Mouse (Mus musculus) left cerebral cortex, postnatal 4 days (tissue): ENCODE measurements around the gene Ndufb7. TPM values are rescaled to one million over a fixed set of nuclear protein-coding genes. Genes with fewer than 3 reads are reported as not detected.

Experiments used
- DNase-seq: peaks from one replicate; pipeline ENCODE4 v3.0.0-alpha.2; 2022
- intact Hi-C: fragments of 180-260 bp; cut with DNase I; formaldehyde crosslinking; loops from one replicate; pipeline ENCODE4 v1.15.1; 2025
- total RNA-seq, 2 experiments: library from RNA; stranded (reverse); gene quantifications; 2 replicates each; pipeline ENCODE4 v1.2.3; 2021

Gene Ndufb7
- total RNA-seq, 2 experiments from 2014 or later, result 120 to 136 TPM

DNA sequence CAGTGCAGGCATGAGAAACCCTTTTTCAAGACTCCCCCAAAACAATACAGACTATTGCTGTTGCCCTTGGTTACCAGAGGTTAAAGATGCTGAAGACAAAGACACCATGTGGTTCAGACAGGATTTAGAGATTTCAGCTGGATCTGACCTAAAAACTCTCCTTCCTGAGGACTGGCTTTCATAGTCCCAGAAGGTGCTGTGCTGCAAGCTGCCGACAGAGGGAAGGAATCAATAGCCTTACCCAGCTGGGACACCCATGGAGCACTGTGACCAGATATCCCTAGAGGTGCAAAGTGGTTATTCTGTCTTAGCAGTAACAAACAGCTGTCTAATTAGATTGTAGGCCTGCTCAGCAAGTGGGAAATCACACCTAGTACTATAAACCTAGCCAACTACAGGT lies 31.7 kb downstream of the Ndufb7 start:
- intact Hi-C loops, result no loop called here
- no peak for DNase-seq

DNA sequence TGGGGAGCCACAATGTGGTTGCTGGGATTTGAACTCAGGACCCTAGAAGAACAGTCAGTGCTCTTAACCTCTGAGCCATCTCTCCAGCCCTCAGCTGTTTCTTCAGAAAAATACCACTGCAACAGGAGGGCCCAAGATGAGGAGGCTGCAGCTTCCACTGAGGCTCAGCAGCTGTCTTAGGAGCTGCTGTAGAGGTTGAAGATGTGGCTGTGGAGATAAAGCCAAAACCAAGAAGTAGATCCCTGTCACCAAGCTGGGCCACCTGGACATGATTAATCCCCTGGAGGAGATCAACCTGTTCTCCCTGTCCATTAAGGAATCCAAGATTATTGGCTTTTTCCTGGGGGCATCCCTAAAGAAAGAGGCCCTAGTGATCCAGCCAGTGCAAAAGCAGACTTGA lies 33.3 kb downstream of the Ndufb7 start:
- DNase-seq, result no peak
- intact Hi-C loops, result no loop called here

DNA sequence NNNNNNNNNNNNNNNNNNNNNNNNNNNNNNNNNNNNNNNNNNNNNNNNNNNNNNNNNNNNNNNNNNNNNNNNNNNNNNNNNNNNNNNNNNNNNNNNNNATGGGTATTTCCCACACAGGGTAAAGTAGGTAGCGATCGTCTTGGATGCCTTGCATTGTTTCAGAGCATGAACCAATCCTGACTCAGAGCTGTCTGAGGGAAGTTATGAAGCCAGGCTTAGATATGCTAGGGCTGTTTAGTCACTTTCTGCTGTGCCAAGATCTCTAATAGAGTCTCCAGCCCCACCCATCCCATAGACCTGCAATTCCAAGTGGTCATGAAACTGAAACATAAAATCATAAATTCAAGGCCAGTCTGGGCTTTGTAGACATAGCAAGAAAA lies 36.2 kb downstream of the Ndufb7 start:
- intact Hi-C loops, result no loop called here
- DNase-seq, result no peak

DNA sequence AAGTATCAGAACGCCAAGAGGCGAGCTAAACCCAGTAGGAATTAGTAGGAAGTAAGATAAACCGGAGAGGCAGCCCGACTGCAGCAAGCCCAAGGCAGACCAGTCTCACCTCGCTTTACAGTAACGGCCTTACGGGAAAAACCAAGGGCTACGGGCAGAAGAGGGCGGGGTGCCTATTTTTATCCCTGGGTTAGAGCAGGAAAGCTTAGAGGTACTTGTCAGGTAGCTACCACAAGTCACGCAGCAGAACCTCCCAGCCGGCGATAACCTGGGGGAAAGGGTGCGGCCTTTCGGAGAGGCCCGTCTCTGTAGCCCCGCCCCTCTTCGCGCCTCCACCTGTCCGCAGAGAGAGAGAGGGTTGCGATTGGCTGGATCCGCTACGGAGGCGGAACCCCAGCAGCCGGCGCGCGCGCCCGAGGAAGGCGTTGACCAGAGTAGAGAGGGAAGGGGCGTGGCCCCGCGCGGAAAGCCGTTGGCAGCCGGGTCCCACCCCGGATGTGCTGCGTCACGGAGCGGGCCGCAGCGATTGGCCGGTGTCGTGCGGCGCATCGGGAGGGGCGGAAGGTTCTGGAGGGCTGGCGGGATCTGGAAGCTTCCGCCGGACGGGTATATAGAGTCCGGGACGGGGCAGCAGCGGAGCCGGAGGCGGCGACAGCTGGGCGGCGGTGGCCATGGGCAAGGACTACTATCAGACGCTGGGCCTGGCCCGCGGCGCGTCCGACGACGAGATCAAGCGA lies 41.4 kb downstream of the Ndufb7 start, which contains the start of the genes Tecr and Dnajb1:
Gene Tecr, minus strand, starts transcription at position 311 of the 737 bp plus-strand sequence.
Gene Dnajb1, plus strand, starts transcription at position 533 of the 737 bp plus-strand sequence.
- DNase-seq, result peak; percentile 99
- intact Hi-C loops, result no loop called here

DNA sequence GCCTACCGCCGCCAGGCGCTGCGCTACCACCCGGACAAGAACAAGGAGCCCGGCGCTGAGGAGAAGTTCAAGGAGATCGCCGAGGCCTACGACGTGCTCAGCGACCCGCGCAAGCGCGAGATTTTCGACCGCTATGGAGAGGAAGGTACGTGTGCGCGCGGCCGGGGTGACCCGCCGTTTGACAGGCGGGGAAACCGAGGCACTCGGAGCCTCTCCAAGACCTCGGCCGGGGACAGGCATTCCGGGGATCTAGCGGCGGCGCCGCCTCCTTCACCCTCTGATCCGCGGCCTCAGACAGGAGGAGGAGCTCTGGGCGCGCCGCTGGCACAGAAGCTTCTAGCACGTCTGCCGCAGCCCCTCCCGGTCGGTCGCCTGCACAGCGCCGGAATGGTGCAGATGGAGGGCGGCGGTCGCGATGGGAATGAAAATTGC lies 41.9 kb downstream of the Ndufb7 start:
- peak; percentile 83 for DNase-seq
- intact Hi-C loops, result no loop called here

DNA sequence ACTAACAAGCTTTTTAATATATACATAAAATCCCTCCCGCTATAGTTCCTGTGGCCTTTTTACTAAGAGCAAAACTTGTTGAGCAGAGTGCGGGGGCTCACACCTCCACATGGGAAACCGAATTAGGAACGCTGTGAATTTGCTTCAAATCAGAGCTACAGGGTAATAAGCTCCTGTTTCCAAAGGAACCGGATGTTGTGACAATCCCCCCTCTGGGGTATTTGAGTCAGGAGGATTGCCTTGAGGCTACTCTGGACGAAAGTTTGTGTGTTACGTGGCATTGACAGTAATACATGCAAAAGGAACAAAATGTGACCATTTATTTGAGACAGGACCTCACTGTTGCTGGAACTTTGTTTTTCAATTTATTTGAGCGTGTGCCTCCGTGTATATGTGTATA lies 42.6 kb downstream of the Ndufb7 start:
- intact Hi-C loops, result no loop called here
- no peak for DNase-seq

DNA sequence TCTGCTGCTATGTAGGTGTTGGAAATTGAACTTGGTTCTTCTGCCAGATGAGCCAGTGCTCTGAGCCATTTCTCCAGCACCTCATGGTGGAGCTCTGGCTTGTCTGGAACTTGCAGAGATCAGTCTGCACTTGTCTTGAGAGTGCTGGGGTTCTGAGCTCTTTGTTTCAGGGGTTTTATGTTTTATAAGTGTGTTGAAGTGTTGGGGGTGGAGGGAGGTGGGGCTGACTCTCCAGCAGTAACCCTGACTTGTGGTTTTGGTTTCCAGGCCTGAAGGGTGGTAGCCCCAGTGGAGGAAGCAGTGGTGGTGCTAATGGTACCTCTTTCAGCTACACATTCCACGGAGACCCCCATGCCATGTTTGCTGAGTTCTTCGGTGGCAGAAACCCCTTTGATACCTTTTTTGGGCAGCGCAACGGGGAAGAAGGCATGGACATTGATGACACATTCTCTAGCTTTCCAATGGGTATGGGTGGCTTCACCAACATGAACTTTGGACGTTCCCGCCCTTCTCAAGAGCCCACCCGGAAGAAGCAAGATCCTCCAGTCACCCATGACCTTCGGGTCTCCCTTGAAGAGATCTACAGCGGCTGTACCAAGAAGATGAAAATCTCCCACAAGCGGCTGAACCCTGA lies 43.2 kb downstream of the Ndufb7 start:
- no peak for DNase-seq
- intact Hi-C loops, result loop anchor here (5.0 kb wide), 1 partner anchor 973 kb away; no protein-coding TSS in a partner anchor

DNA sequence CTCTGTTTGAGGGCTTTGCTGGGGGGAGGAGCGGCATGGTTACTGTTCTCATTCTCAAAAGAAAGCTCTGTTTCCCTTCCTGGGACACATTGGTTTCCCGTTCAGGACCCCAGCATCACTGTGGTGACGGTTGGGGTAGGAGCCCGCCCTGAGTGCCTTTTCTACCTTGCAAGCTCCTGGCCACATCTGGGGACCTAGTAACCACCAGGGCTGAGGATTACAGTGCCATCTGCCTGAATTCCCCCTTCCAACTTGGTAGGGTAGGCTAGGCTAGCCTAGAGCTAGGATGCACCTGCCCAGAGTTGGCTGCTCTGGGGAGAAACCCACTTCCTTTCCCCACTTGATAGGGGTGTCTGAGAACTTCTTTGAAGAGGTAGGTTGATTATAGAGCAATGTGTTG lies 45.5 kb downstream of the Ndufb7 start:
- intact Hi-C loops, result loop anchor here (5.0 kb wide), 1 partner anchor 970 kb away; no protein-coding TSS in a partner anchor
- no peak for DNase-seq

DNA sequence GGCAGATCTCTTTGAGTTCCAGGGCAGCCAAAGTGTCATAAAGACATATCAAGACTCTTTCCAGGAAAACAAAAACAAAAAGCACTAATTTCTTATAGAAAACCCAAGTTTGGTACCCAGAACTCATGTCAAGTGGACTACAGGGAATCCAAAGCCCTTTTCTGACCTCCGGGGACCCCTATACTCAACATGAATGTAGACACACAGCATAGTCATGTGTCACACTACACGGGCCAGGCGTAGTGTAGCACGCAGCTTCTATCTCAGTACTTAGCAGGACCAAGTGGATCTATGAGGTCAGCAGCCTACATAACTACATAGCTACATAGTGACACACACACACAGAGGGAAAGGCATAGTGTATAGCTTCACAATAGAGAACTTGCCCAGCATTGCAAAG lies 47.2 kb downstream of the Ndufb7 start:
- DNase-seq, result no peak
- intact Hi-C loops, result loop anchor here (5.0 kb wide), 1 partner anchor 969 kb away; no protein-coding TSS in a partner anchor

DNA sequence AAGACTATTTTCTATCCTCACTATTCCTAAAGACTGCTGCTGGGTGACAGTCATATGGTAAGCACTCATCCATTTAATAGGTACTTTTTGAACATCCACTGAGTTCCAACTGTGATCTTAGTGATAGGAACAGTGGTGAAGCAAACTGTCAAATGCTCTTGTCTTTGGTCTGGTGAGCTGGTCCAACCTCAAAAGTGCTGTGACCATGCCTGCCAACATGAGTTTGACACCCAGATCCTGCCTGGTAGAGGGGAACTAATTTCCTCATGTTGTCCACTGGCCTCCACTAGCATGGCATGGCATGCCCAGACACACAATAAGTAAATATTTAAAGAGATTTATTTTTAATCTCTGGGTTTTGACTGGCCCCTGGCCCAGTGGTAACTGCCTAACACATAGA lies 50.2 kb downstream of the Ndufb7 start:
- intact Hi-C loops, result no loop called here
- no peak for DNase-seq

DNA sequence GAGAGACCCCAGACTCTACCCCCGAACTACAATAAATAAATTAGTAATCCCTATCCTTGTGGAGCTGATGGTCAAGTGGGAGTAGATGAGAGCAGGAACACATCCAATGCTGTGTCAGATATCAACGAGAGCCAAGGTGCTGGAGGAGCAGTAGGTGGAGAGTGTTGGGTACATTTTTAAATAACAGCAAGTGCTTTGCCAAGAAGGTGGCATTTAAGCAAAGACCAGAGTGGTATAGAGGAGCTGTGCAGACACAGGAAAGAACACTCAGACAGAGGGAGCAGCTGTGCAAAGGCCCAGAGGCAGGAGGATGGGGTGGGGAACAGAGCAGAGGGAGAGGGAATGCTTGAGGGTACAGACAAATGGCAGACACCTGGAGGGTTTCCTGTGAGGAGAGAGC lies 50.6 kb downstream of the Ndufb7 start:
- intact Hi-C loops, result no loop called here

DNA sequence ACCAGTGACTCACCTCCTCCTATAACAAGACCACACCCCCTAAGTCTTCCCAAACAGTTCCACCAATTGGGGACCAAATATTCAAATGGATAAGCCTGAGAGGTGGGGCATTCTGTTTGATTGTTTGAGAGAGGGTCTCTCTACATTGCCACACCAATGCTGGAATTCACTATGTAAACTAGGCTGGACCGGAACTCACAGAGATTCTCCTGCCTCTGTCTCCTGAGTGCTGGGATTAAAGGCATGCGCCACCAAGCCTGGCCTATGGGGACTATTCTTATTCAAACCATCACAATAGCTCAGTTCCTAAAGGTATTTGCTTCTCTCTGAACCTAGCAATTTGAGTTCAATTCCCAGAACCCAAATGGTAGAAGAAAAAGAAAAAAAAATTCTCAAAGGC lies 52.1 kb downstream of the Ndufb7 start:
- intact Hi-C loops, result no loop called here
- DNase-seq, result no peak

More for the DNA sequence above, 50.6 kb downstream of the Ndufb7 start:
- DNase-seq, result no peak

DNA sequence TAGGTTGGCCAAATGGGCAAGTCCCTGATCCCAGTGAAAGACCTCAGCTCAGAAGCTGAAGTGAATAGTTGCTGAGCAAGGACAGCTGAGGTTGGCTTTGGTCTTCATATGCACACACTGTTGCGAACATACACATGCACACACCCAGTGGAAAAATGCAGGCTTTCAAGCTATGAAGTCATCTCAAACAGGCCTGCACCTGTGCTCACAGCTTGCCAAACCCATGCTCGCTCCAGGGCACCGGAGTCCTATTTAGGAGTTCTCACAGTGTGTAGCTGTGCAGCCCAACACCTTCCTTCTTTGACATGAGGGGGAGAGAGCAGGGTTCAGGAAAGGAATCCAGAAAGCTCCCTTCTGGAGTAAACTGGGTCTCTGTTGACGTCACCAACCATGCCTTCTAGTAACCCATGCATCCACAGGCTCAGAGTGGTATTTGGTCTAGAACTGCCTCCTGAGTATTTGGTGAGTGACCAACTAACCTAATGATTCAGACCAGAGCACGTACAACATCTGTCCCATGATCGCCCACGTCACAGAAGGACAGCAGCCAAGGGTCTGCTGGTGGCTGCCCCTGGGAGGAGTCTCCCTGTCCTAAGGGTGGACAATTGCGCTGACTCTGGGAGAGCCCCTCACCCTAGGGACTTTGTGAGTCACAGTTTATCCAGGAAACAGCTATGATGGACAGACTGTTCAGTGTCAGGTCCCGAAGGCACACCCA lies 53.3 kb downstream of the Ndufb7 start:
- no peak for DNase-seq
- intact Hi-C loops, result no loop called here

Other genes with a start within 250 kb of the Ndufb7 start
- 10 to 100 TPM; 19.5 to 19.7 TPM for gene Elmod2, start 234.2 kb upstream of the Ndufb7 start, total RNA-seq
- not detected for gene Mgat4d, start 218.2 kb upstream of the Ndufb7 start, total RNA-seq
- gene Clgn, start 176.8 kb upstream of the Ndufb7 start, total RNA-seq, result 10 to 100 TPM in 1 of 2 experiments, 1 to 10 TPM in 1; 9.6 to 10.0 TPM
- 100 to 1,000 TPM; 266 to 271 TPM for gene Scoc, start 108.3 kb upstream of the Ndufb7 start, total RNA-seq
- gene Olfr370, start 30.9 kb upstream of the Ndufb7 start, total RNA-seq, result not detected
- 100 to 1,000 TPM; 610 to 661 TPM for gene Tecr, start 41.3 kb downstream of the Ndufb7 start, total RNA-seq
- gene Dnajb1, start 41.5 kb downstream of the Ndufb7 start, total RNA-seq, result 10 to 100 TPM; 35.3 to 35.9 TPM
- 10 to 100 TPM; 74.7 to 77.4 TPM for gene Gipc1, start 86.0 kb downstream of the Ndufb7 start, total RNA-seq
- 1 to 10 TPM in 1 of 2 experiments, under 1 TPM in 1; 0.95 to 1.1 TPM for gene Ptger1, start 100.0 kb downstream of the Ndufb7 start, total RNA-seq
- 100 to 1,000 TPM in 1 of 2 experiments, 10 to 100 TPM in 1; 98.7 to 107 TPM for gene Pkn1, start 132.5 kb downstream of the Ndufb7 start, total RNA-seq
- 10 to 100 TPM; 39.1 to 39.7 TPM for gene Ddx39, start 148.5 kb downstream of the Ndufb7 start, total RNA-seq
- 10 to 100 TPM in 1 of 2 experiments, 1 to 10 TPM in 1; 9.4 to 11.5 TPM for gene Adgre5, start 174.7 kb downstream of the Ndufb7 start, total RNA-seq